Mouse (Mus musculus): Measurements from ENCODE around the gene Mapk1ip1.

- TF ChIP-seq EP300 (IDR thresholded peaks at IDR 0.05; ENCODE audit: low read depth) = no peak
- TF ChIP-seq CTCF (IDR thresholded peaks at IDR 0.05; ENCODE audit: low read depth) = no peak
These were observed 962 bp downstream of the Mapk1ip1 start for GRCm38 (mm10) chr7:138845111-138845510.

Measured in liver, embryonic 14.5 days (tissue).